Mouse (Mus musculus): ENCODE results near the gene Scn10a. TPM values are rescaled to one million over a fixed set of nuclear protein-coding genes. Genes with fewer than 3 reads are reported as not detected.

Scn10a gene
- polyA plus RNA-seq, 1 experiment = 0.90 TPM

GRCm38 (mm10) chr9:119573009-119573408 lies 146.1 kb downstream of the Scn10a start:
- peak; percentile 51 for DNase-seq (ENCODE audit: low read depth)
- no peak for TF ChIP-seq CTCF (IDR thresholded peaks at IDR 0.05; ENCODE audit: borderline replicate concordance, extremely low read depth, insufficient read depth, insufficient read length)
- no peak for TF ChIP-seq POLR2A (IDR thresholded peaks at IDR 0.05; ENCODE audit: borderline replicate concordance, extremely low read depth, insufficient read depth, insufficient read length, poor library complexity, severe bottlenecking)

- TF ChIP-seq POLR2A (IDR thresholded peaks at IDR 0.05; ENCODE audit: borderline replicate concordance, extremely low read depth, insufficient read depth, insufficient read length, poor library complexity, severe bottlenecking) (no peak), CTCF (IDR thresholded peaks at IDR 0.05; ENCODE audit: borderline replicate concordance, extremely low read depth, insufficient read depth, insufficient read length) (no peak)
- peak; percentile 89 for DNase-seq (ENCODE audit: low read depth)
Observed at GRCm38 (mm10) chr9:119571411-119571888, 147.7 kb downstream of the Scn10a start.

GRCm38 (mm10) chr9:119570652-119571051 lies 148.5 kb downstream of the Scn10a start:
- DNase-seq (ENCODE audit: low read depth) = no peak
- TF ChIP-seq POLR2A (IDR thresholded peaks at IDR 0.05; ENCODE audit: borderline replicate concordance, extremely low read depth, insufficient read depth, insufficient read length, poor library complexity, severe bottlenecking) = no peak
- no peak for TF ChIP-seq CTCF (IDR thresholded peaks at IDR 0.05; ENCODE audit: borderline replicate concordance, extremely low read depth, insufficient read depth, insufficient read length)

- DNase-seq (ENCODE audit: low read depth) = no peak
- TF ChIP-seq CTCF (IDR thresholded peaks at IDR 0.05; ENCODE audit: borderline replicate concordance, extremely low read depth, insufficient read depth, insufficient read length) = no peak
- no peak for TF ChIP-seq POLR2A (IDR thresholded peaks at IDR 0.05; ENCODE audit: borderline replicate concordance, extremely low read depth, insufficient read depth, insufficient read length, poor library complexity, severe bottlenecking)
Observed at GRCm38 (mm10) chr9:119568732-119569131, 150.4 kb downstream of the Scn10a start.

- no peak for TF ChIP-seq CTCF (IDR thresholded peaks at IDR 0.05; ENCODE audit: borderline replicate concordance, extremely low read depth, insufficient read depth, insufficient read length)
- no peak for TF ChIP-seq POLR2A (IDR thresholded peaks at IDR 0.05; ENCODE audit: borderline replicate concordance, extremely low read depth, insufficient read depth, insufficient read length, poor library complexity, severe bottlenecking)
- DNase-seq (ENCODE audit: low read depth) = no peak
Observed at GRCm38 (mm10) chr9:119567800-119568199, 151.3 kb downstream of the Scn10a start.

GRCm38 (mm10) chr9:119566214-119566613 lies 152.9 kb downstream of the Scn10a start:
- DNase-seq (ENCODE audit: low read depth) = no peak
- TF ChIP-seq CTCF (IDR thresholded peaks at IDR 0.05; ENCODE audit: borderline replicate concordance, extremely low read depth, insufficient read depth, insufficient read length) (no peak), POLR2A (IDR thresholded peaks at IDR 0.05; ENCODE audit: borderline replicate concordance, extremely low read depth, insufficient read depth, insufficient read length, poor library complexity, severe bottlenecking) (no peak)

- no peak for TF ChIP-seq POLR2A (IDR thresholded peaks at IDR 0.05; ENCODE audit: borderline replicate concordance, extremely low read depth, insufficient read depth, insufficient read length, poor library complexity, severe bottlenecking)
- TF ChIP-seq CTCF (IDR thresholded peaks at IDR 0.05; ENCODE audit: borderline replicate concordance, extremely low read depth, insufficient read depth, insufficient read length) = no peak
- DNase-seq (ENCODE audit: low read depth) = no peak
Observed at GRCm38 (mm10) chr9:119564803-119565202, 154.3 kb downstream of the Scn10a start.

- no peak for DNase-seq (ENCODE audit: low read depth)
Observed at GRCm38 (mm10) chr9:119563617-119564016, 155.5 kb downstream of the Scn10a start.

GRCm38 (mm10) chr9:119562256-119562655 lies 156.9 kb downstream of the Scn10a start:
- DNase-seq (ENCODE audit: low read depth) = no peak
- TF ChIP-seq POLR2A (IDR thresholded peaks at IDR 0.05; ENCODE audit: borderline replicate concordance, extremely low read depth, insufficient read depth, insufficient read length, poor library complexity, severe bottlenecking) (no peak), CTCF (IDR thresholded peaks at IDR 0.05; ENCODE audit: borderline replicate concordance, extremely low read depth, insufficient read depth, insufficient read length) (no peak)

More at GRCm38 (mm10) chr9:119563617-119564016, 155.5 kb downstream of the Scn10a start:
- TF ChIP-seq CTCF (IDR thresholded peaks at IDR 0.05; ENCODE audit: borderline replicate concordance, extremely low read depth, insufficient read depth, insufficient read length) (no peak), POLR2A (IDR thresholded peaks at IDR 0.05; ENCODE audit: borderline replicate concordance, extremely low read depth, insufficient read depth, insufficient read length, poor library complexity, severe bottlenecking) (no peak)

- DNase-seq (ENCODE audit: low read depth) = no peak
- TF ChIP-seq CTCF (IDR thresholded peaks at IDR 0.05; ENCODE audit: borderline replicate concordance, extremely low read depth, insufficient read depth, insufficient read length) (no peak), POLR2A (IDR thresholded peaks at IDR 0.05; ENCODE audit: borderline replicate concordance, extremely low read depth, insufficient read depth, insufficient read length, poor library complexity, severe bottlenecking) (no peak)
Observed at GRCm38 (mm10) chr9:119561746-119562145, 157.4 kb downstream of the Scn10a start.

- no peak for DNase-seq (ENCODE audit: low read depth)
- no peak for TF ChIP-seq POLR2A (IDR thresholded peaks at IDR 0.05; ENCODE audit: borderline replicate concordance, extremely low read depth, insufficient read depth, insufficient read length, poor library complexity, severe bottlenecking)
Observed at GRCm38 (mm10) chr9:119559537-119560276, 159.4 kb downstream of the Scn10a start.

Other genes starting within 250 kb of the Scn10a start
- gene Scn5a, start 140.3 kb downstream of the Scn10a start, polyA plus RNA-seq (2012; rRNA removed) = 0.97 and 1.5 TPM in 2 replicates
- gene Scn11a, start 106.1 kb upstream of the Scn10a start, polyA plus RNA-seq (2012; rRNA removed) = 0.18 and 0.21 TPM in 2 replicates
- gene Wdr48, start 175.6 kb upstream of the Scn10a start, polyA plus RNA-seq (2012; rRNA removed) = 81.1 and 84.2 TPM in 2 replicates
- gene Gorasp1, start 218.2 kb upstream of the Scn10a start, polyA plus RNA-seq (2012; rRNA removed) = 22.5 and 23.2 TPM in 2 replicates
- 1.1 and 2.1 TPM in 2 replicates for gene Ttc21a, start 218.3 kb upstream of the Scn10a start, polyA plus RNA-seq (2012; rRNA removed)

Measured in brain, embryonic 14.5 days (tissue).